Mouse (Mus musculus) erythroblast, embryonic 14.5 days (primary cell): ENCODE results near the gene Dgkh. TPM values are rescaled to one million over a fixed set of nuclear protein-coding genes. Genes with fewer than 3 reads are reported as not detected.

ENCODE experiments used
- H3K27me3 ChIP-seq: 2 replicates; pipeline ENCODE4 v1.6.1; 2012; ENCODE audit warnings: inconsistent platforms; ENCODE audit not compliant: control insufficient read depth
- H3K36me3 ChIP-seq: 2 replicates; pipeline ENCODE4 v1.6.1; 2012; ENCODE audit warnings: mild to moderate bottlenecking, inconsistent platforms; ENCODE audit not compliant: control insufficient read depth
- H3K4me1 ChIP-seq: 2 replicates; pipeline ENCODE4 v1.6.1; 2012; ENCODE audit warnings: inconsistent platforms; ENCODE audit not compliant: control insufficient read depth
- H3K4me3 ChIP-seq: replicated peaks from 2 replicates; pipeline ENCODE3; 2012; ENCODE audit warnings: moderate library complexity, mild to moderate bottlenecking, inconsistent platforms
- H3K9me3 ChIP-seq: 2 replicates; pipeline ENCODE4 v1.6.1; 2012; ENCODE audit warnings: low read length, inconsistent platforms, mixed read lengths; ENCODE audit not compliant: control insufficient read depth
- GATA1 ChIP-seq: IDR thresholded peaks from 2 replicates; pipeline ENCODE4 v1.6.1; 2012; ENCODE audit warnings: low read length, inconsistent platforms, mixed read lengths
- TAL1 ChIP-seq: IDR thresholded peaks from 3 replicates; pipeline ENCODE4 v1.6.1; 2012; ENCODE audit warnings: low read length, inconsistent platforms, mixed read lengths
- polyA plus RNA-seq: library from polyadenylated mRNA; stranded (reverse); fragments of >175 nt; gene quantifications from 2 replicates; pipeline ENCODE4 v1.2.3, GENCODE M21; 2012

The Dgkh gene
- polyA plus RNA-seq, 1 experiment = not detected

DNA sequence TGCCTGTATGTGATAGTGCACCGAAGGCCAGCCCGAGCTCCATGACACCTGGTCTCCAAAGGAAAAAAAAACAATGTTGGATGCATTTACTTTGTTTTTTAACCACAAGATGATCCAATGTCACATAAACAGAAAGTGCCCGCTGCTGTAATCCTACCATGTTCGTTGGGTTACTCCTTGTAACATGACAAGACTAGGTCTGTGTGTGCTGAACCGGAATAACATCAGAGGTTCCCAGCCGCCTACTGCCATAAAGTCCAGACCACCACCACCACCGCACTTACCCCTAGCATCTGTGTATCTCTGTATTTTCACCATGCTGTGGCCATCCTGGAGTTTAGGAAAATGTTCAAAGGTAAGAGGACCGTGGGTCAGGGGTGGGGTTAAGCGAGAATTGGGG, 42.6 kb downstream of the Dgkh start:
- TF ChIP-seq TAL1 (no peak), GATA1 (no peak)
- no peaks in the 10 kb centered on the region for H3K9me3 ChIP-seq
- no peaks in the 10 kb centered on the region for H3K4me1 ChIP-seq
- H3K4me3 ChIP-seq = no peak overlapping the region
- no peaks in the 10 kb centered on the region for H3K36me3 ChIP-seq
- H3K27me3 ChIP-seq = no peaks in the 10 kb centered on the region

DNA sequence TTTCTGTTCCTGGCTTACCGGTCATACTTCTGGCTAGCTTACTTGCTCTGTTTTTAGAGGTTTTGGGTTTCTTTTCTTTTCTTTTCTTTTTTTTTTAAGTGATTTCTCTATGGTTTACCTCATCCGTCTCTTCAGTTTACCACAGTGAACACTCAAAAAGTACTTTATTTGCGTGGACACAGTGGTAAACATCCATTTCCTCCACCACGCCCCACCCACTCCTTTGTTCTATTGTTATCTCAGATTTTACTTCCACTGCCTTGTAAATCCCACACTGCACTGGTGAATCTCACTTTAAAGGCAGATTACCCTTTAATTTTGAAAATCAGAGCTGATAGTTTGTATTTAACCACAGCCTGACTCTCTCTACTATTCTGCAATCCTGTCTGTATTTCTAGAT, 44.9 kb downstream of the Dgkh start:
- H3K9me3 ChIP-seq = no peaks in the 10 kb centered on the region
- TF ChIP-seq GATA1 = no peak
- no peak for TF ChIP-seq TAL1
- no peaks in the 10 kb centered on the region for H3K4me1 ChIP-seq
- no peak overlapping the region for H3K4me3 ChIP-seq
- H3K27me3 ChIP-seq = no peaks in the 10 kb centered on the region
- H3K36me3 ChIP-seq = no peaks in the 10 kb centered on the region

DNA sequence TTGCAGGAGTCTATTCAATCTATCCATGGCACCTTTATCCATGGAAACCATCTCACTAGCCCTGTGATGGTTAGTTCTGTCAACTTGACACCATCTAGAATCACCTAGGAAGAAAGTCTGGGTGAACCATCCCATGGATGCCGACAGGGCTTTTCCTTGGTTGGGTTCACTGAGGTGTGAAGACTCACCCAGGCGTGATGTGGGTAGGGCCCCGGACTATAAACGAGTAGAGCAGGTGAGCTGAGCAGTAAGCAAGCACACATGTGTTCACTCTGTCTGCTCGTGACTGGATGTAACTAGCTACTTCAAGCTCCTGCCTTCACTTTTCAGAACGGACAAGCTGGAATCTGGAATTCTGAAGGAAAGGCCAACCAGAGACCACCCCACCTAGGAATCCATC, 45.9 kb downstream of the Dgkh start:
- Histone ChIP-seq H3K9me3 (no peaks in the 10 kb centered on the region), H3K36me3 (no peaks in the 10 kb centered on the region), H3K4me3 (no peak overlapping the region), H3K4me1 (no peaks in the 10 kb centered on the region), H3K27me3 (no peaks in the 10 kb centered on the region)
- TF ChIP-seq TAL1 (no peak), GATA1 (no peak)

DNA sequence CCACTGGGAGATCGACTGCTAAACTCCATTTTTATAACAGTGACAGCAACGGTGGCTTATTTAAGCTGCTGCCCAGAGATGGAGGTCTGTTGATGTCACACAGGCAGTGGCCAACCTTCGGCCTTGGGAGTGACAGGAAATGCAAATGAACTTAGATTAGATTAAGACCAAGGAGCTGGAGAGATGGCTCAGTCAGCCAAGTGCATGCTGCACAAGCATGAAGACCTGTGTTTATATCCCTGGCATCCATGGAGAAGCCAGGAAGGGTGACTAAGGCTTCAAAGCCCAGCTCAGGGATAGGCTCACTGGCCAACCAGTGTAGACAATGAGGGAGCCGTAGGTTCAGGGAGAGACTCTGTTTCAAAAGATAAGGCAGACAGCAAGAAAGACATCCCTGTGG, 48.4 kb downstream of the Dgkh start:
- no peak overlapping the region for H3K4me3 ChIP-seq
- no peaks in the 10 kb centered on the region for H3K36me3 ChIP-seq
- H3K9me3 ChIP-seq = no peaks in the 10 kb centered on the region
- no peaks in the 10 kb centered on the region for H3K27me3 ChIP-seq
- no peak for TF ChIP-seq GATA1
- TF ChIP-seq TAL1 = no peak
- H3K4me1 ChIP-seq = no peaks in the 10 kb centered on the region

DNA sequence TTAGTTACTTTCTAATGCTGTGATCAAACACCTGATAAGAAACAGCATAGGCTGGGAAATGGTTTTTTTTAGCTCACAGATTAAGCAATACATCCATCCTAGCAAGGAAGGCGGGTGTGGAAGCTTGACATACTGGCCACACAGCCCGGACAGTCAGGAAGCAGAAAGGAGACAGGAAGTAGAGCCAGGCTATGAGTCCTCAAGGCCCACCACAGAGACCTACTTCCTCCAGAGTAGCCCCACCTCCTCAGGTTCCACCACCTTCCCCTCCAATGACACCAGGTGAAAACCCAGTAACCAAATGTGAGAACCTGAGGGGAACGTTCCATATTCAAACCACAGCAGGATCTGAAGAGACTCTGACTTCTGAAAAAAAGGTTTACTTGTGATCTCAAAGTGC, 53.6 kb downstream of the Dgkh start:
- no peak overlapping the region for H3K4me3 ChIP-seq
- no peaks in the 10 kb centered on the region for H3K36me3 ChIP-seq
- H3K4me1 ChIP-seq = no peaks in the 10 kb centered on the region
- no peaks in the 10 kb centered on the region for H3K27me3 ChIP-seq
- TF ChIP-seq GATA1 (no peak), TAL1 (no peak)
- H3K9me3 ChIP-seq = no peaks in the 10 kb centered on the region

DNA sequence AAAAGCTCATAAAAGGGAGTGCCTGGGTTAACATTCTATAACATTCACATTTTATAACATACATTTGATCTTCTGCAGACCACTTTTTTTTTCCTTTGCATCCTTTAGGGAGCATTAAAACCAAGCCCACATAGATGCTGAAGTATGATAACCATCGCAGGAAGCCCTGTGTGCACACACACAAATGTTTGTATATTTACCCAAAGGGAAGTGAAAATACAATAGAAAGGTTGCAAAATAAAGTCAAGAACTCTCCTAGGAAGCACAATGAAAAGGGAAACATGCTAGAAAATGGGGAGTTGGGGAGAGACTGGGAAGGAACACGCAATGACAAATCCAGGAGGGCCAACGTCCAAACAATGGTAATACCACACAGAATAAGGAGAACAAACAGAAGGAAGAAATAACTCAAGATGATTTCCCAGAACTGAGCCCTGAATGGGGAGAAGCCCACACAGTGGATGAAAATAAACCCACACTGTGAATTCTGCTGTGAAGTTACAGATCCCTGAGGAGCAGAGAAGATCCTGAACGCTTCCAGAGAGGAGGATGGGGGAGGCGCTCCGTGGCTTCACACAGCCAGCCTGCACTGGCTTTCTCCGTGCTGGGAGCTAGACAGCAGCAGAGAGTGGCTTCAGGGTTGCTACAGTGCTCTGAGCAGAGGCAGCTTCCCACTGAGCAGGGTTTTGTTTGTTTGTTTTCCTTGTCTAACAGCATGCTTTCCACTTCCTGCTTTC, 54.6 kb downstream of the Dgkh start:
- no peaks in the 10 kb centered on the region for H3K4me1 ChIP-seq
- H3K9me3 ChIP-seq = no peaks in the 10 kb centered on the region
- H3K27me3 ChIP-seq = no peaks in the 10 kb centered on the region
- H3K4me3 ChIP-seq = no peak overlapping the region
- TF ChIP-seq TAL1 = no peak
- no peak for TF ChIP-seq GATA1
- no peaks in the 10 kb centered on the region for H3K36me3 ChIP-seq

DNA sequence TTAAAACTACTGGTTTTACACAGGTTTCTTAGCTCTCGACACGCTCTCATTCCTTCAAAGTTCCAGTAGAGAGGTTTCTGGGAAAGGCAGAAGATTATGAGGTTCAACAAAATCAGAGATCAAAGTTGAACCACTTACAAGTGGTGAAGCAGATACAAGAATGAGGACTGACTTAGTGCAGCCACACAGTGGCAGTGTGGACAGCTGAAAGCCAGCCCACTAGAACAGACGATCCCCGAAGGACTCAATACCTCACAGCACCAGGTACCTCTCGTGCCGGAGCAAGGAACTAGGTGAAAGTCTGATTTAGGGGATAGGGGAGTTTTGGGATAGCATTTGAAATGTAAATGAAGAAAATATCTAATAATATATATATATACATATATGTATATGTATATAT, 56.1 kb downstream of the Dgkh start:
- TF ChIP-seq TAL1 (no peak), GATA1 (no peak)
- Histone ChIP-seq H3K4me1 (no peaks in the 10 kb centered on the region), H3K9me3 (no peaks in the 10 kb centered on the region), H3K36me3 (no peaks in the 10 kb centered on the region), H3K27me3 (no peaks in the 10 kb centered on the region), H3K4me3 (no peak overlapping the region)

DNA sequence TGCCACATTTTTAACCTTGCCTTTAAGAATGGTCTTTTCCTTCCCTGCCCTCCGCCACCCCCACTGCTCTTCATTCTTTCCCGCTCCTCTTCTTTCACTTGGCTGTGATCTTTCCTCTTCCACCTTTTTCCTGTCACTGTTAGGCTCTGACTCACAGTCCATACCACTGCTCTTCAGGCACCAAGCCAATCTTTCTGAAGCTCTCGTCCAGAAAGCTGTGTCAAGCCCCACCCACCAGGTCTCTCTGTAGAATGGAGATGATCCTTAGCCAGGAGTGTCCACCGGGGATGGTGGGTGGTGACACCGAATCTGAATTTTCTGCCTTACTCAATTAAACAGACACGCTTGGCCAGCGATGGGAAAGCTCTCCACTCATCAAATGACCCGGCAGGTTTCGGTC, 58.0 kb downstream of the Dgkh start:
- Histone ChIP-seq H3K27me3 (no peaks in the 10 kb centered on the region), H3K4me3 (no peak overlapping the region), H3K9me3 (no peaks in the 10 kb centered on the region), H3K36me3 (no peaks in the 10 kb centered on the region), H3K4me1 (no peaks in the 10 kb centered on the region)
- TF ChIP-seq GATA1 (no peak), TAL1 (no peak)

DNA sequence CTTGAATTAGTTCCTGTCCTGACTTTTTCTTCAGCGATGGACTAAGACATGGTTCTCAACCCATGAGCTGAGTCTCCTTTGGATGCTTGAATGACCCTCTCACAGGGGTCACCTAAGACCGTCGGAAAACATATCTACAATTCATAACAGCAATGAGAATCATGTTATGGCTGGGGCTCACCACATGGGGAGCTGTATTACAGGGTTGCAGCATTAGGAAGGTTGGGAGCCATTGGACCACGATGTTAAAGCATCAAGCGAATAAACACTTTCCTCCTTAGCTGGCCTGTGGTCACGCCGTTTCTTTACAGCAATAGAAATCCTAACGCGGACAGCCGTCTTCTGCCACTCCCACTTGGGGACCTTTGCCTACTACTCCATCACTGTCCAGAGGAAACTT, 62.6 kb downstream of the Dgkh start:
- Histone ChIP-seq H3K4me3 (no peak overlapping the region), H3K27me3 (no peaks in the 10 kb centered on the region), H3K9me3 (no peaks in the 10 kb centered on the region), H3K4me1 (no peaks in the 10 kb centered on the region), H3K36me3 (no peaks in the 10 kb centered on the region)
- no peak for TF ChIP-seq GATA1
- no peak for TF ChIP-seq TAL1

DNA sequence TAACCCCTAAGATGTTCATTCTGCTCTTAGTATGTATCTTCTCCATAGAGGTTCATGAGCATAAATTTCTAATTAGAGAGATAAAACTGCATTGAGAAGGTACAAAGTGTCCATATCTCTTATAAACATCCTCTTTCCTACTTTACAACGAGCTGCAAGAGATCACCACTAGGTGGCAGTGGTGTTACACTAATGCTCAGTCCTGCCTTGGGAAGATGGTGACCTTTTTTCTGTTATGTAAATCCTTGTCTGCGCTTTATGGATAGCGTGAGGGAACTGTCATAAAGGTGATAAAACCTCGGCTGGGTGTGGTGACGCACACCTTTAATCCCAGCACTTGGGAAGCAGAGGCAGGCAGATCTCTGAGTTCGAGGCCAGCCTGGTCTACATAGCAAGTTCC, 64.3 kb downstream of the Dgkh start:
- H3K36me3 ChIP-seq = no peaks in the 10 kb centered on the region
- no peak overlapping the region for H3K4me3 ChIP-seq
- TF ChIP-seq TAL1 = no peak
- TF ChIP-seq GATA1 = no peak
- no peaks in the 10 kb centered on the region for H3K4me1 ChIP-seq
- no peaks in the 10 kb centered on the region for H3K9me3 ChIP-seq
- H3K27me3 ChIP-seq = no peaks in the 10 kb centered on the region
